Mouse (Mus musculus): ENCODE data around the gene Cd109. TPM values are rescaled to one million over a fixed set of nuclear protein-coding genes. Genes with fewer than 3 reads are reported as not detected.

The Cd109 gene
- total RNA-seq, 1 experiment from 2014 or later = not detected

DNA sequence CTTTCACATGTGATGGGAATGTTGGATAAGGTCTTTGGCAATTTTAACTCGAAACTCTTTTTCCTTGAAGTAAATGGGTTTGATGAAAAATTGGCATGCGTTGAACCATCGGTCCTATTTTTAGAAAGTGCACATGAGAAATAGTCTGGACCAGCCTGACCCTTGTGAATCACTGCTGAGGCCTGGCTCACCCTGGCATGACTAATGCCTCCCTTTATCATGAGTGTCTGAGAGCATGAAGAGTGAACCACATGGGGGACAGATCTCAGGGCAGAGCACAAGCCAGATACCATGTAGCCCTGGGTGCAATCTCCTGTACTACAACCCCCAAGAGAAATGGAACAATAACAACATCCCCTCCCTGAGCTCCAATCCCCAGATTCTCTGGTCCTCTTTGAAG lies 18.6 kb downstream of the Cd109 start:
- ATAC-seq (replicated peaks; ENCODE audit: low read depth, poor library complexity, severe bottlenecking) = no peak

DNA sequence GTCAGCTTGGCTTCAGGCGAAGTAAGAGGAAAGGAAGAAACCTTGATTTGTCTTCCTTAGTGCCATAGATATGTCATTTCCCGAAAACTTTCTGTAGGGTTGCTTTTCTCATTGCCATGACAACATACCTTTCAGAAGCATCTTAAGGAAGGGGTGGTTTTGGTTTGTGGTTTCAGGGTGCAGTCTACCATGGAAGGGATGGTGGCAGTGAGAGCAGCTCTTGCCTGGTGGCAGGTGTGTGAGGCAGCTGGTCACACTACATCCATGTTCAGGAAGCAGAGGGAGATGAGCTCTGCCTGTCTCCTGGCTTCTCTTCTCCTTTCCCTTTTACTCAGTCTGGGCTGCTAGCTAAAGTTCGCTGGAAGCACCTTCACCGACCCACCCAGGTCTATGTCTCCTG lies 26.0 kb downstream of the Cd109 start:
- ATAC-seq (replicated peaks; ENCODE audit: low read depth, poor library complexity, severe bottlenecking) = 0 out of 2 replicates have a peak, but pooled peaks have one; percentile 18

DNA sequence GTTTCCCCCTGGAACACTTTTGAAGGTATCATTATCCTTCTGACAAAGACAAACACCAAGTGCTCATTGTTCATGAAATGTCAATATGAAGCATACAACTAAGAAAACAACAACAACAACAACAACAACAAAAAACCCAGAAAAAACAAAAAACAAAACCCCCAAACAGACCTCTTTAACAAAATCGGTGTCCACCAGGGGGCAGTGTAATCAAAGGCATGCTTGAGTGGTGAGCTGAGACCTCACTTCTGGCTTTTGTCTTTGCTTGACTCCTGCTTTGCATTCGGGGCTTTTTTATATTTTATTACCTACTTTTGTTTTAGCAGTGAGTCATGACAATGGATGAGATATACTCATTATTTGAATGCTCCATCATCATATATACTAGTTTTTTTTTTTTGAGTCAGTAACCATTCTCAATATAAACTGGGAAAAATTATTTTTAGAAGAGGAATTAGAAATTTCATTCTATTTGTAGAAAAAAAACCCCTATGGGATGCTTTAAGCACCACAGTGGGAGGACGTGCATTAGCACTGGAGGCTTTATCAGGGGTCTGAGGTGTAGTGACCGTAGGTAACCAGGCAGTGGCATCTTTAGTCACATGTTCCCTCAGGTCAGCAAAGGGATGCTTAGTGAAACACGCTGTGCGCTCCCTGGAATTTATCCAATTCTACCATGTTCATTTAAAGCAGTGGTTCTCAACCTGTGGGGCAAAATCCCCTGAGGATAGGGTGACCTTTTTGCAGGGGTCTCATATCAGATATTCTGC lies 30.8 kb downstream of the Cd109 start:
- ATAC-seq (replicated peaks; ENCODE audit: low read depth, poor library complexity, severe bottlenecking) = peak; percentile 60; the same call in 1 of the 2 replicates

DNA sequence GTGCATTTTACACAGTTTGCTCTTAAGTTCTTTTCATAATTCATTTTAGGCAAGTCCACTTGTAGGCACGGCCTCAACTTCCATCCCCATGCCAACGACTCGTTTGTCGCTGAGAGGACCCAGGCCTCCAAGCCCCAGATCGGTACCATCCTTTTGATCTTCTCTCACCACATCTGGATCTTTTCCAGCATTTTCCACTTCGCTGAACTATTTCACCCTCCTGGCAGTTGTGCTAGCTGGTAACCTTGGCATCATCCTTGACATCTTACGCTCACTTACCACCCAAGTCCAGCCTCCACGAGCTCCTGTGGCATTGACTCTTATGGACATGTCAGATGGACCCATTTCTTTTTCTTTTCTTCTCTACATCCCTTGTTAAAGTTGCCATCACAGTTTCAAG lies 33.3 kb downstream of the Cd109 start:
- no peak for ATAC-seq (replicated peaks; ENCODE audit: low read depth, poor library complexity, severe bottlenecking)

- no peak for ATAC-seq (replicated peaks; ENCODE audit: low read depth, poor library complexity, severe bottlenecking)
Observed at GRCm38 (mm10) chr9:78649398-78649797, 34.1 kb downstream of the Cd109 start.

DNA sequence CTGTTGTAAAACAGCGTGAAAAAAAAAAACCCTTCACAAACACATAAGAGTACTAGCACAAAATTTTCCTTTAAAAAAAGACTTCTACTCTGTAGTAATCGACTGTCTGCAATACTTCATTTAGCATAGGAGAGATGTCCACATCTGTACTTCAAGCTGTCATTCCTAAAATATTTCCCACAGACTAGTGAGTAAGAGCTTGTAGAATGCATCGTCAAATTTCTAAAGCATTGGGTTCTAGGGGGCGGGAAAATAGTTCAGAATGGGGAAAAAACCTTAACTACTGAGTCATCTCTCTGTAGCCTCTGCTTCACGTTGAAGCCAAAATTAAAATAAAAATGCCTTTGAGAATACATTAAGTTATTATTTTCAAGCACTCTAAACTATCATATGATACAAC lies 42.2 kb downstream of the Cd109 start:
- no peak for ATAC-seq (replicated peaks; ENCODE audit: low read depth, poor library complexity, severe bottlenecking)

- ATAC-seq (replicated peaks; ENCODE audit: low read depth, poor library complexity, severe bottlenecking) = no peak
Observed at GRCm38 (mm10) chr9:78671446-78671985, 56.2 kb downstream of the Cd109 start.

GRCm38 (mm10) chr9:78700691-78701090 lies 85.3 kb downstream of the Cd109 start:
- peak; percentile 81 for ATAC-seq (replicated peaks; ENCODE audit: low read depth, poor library complexity, severe bottlenecking)

DNA sequence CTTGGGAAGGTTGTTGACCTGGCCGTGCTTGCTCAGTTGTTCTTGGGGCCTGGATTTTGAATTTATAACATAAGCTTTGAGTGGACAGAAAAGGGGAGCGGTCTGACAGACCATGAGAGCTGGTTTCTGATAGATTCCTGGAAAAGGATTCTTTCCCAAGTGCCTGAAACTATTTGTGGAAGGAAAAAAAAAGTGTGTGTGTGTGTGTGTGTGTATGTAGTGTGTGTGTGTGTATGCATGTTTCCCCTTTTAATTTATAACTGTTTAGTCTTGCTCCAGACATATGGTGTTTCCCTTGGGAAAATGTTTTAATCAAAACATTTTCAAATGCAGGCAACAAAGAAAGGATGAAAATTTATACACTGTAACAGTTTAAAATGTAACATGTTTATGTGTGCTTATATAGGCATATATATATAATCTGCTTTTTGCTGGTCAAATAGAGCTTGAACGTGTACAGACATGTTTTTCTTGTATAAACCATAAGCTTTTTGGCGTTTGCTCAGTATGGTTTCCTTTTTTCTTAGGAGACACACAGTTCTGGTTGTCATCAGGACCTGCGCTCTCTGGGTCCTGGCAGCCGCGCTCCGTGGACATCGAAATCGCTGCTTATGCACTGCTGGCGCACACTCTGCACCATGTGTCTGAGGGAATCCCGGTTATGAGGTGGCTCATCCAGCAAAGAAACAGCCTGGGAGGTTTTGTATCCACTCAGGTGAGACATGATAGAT lies 87.3 kb downstream of the Cd109 start:
- ATAC-seq (replicated peaks; ENCODE audit: low read depth, poor library complexity, severe bottlenecking) = no peak

- no peak for ATAC-seq (replicated peaks; ENCODE audit: low read depth, poor library complexity, severe bottlenecking)
Observed at GRCm38 (mm10) chr9:78720888-78721798, 105.8 kb downstream of the Cd109 start.

DNA sequence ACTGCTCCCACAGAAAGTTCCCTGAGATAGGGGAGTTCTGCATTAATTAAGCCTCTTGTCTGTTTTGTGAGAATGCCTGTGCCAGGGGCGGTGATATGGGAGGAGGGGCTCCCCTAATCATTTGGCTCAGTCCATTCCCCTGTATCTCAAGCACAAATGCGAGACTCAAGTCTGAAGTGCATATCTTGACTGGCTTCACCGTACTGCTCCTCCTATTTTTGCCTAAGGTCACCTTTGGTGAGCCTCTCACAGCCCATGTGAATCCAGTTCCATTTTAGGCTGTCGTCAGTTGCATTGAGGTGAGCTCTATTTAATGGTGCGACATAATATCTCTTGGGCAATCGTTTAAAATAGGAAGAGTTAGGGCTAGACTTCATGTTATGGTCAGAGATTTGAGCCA lies 116.6 kb downstream of the Cd109 start:
- no peak for ATAC-seq (replicated peaks; ENCODE audit: low read depth, poor library complexity, severe bottlenecking)

DNA sequence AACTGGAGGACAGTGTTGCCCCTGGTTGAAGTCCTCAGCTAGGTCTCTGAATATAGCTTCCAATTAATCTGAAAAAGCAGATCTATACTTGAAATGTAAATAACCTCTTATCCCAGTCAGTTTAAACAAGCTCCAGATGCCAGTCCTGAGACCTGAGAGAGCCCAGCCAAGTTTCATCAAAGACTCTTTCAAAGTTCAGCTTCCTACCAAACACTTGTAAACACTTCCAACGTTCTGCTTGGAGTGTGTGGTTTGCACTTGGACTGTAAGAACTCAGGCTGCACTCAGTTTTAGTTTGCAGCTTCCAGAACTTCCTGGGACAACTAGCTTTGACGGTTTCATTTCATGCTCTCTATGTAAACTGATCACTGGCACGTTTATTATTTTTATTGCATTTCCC lies 120.2 kb downstream of the Cd109 start:
- no peak for ATAC-seq (replicated peaks; ENCODE audit: low read depth, poor library complexity, severe bottlenecking)

- ATAC-seq (replicated peaks; ENCODE audit: low read depth, poor library complexity, severe bottlenecking) = no peak
Observed at GRCm38 (mm10) chr9:78742012-78742411, 126.7 kb downstream of the Cd109 start.

- no peak for ATAC-seq (replicated peaks; ENCODE audit: low read depth, poor library complexity, severe bottlenecking)
Observed at GRCm38 (mm10) chr9:78750246-78750645, 134.9 kb downstream of the Cd109 start.

Other genes starting within 250 kb of the Cd109 start
- not detected in 2 replicates for gene Dppa5a, start 247.4 kb upstream of the Cd109 start, total RNA-seq (2017)
- gene Ooep, start 236.8 kb upstream of the Cd109 start, total RNA-seq (2017) = not detected in 2 replicates
- 0.37 and 0.82 TPM in 2 replicates for gene Ddx43, start 219.8 kb upstream of the Cd109 start, total RNA-seq (2017)
- gene Cgas, start 172.3 kb upstream of the Cd109 start, total RNA-seq (2017) = 19.8 and 22.1 TPM in 2 replicates
- gene Mto1, start 167.3 kb upstream of the Cd109 start, total RNA-seq (2017) = 28.3 and 49.4 TPM in 2 replicates
- 0.41 TPM in 1 of 2 replicates, not detected in the other for gene Gm17324, start 166.8 kb upstream of the Cd109 start, total RNA-seq (2017)
- 14,048 and 16,425 TPM in 2 replicates for gene Eef1a1, start 126.4 kb upstream of the Cd109 start, total RNA-seq (2017)
- 5.9 and 8.7 TPM in 2 replicates for gene Slc17a5, start 27.5 kb upstream of the Cd109 start, total RNA-seq (2017)

All from common myeloid progenitor, adult 5-6 weeks (primary cell).